Mouse (Mus musculus): Measurements from ENCODE around the gene Akr1c19. TPM values are rescaled to one million over a fixed set of nuclear protein-coding genes. Genes with fewer than 3 reads are reported as not detected.

Gene Akr1c19
- polyA plus RNA-seq (2014; fragmentation: Illumina TruSeq; extraction: RNeasy Lipid Tissue Mini Kit (QIAGEN cat#74804); ENCODE audit: low read depth, low replicate concordance): 66.1 TPM

GRCm38 (mm10) chr13:4228441-4228840 is at the start of gene Akr1c19:
Akr1c19 (plus strand) TSS chr13:4228700.

GRCm38 (mm10) chr13:4190904-4191303 is 37.6 kb upstream of the Akr1c19 start, which contains the start of gene Akr1c13:
Akr1c13 (plus strand) TSS chr13:4191150.

GRCm38 (mm10) chr13:4279284-4279683 is 50.8 kb downstream of the Akr1c19 start, which contains the start of gene Akr1c12:
Akr1c12 (minus strand) TSS chr13:4279433.

Other genes starting within 250 kb of the Akr1c19 start
- gene Akr1c14, start 179.7 kb upstream of the Akr1c19 start, polyA plus RNA-seq (2014; fragmentation: Illumina TruSeq; extraction: RNeasy Lipid Tissue Mini Kit (QIAGEN cat#74804); ENCODE audit: low read depth, low replicate concordance): 2.3 TPM
- 0.43 TPM for gene Akr1c18, start 78.0 kb upstream of the Akr1c19 start, polyA plus RNA-seq (2014; fragmentation: Illumina TruSeq; extraction: RNeasy Lipid Tissue Mini Kit (QIAGEN cat#74804); ENCODE audit: low read depth, low replicate concordance)
- 53.2 TPM for gene Akr1c13, start 37.5 kb upstream of the Akr1c19 start, polyA plus RNA-seq (2014; fragmentation: Illumina TruSeq; extraction: RNeasy Lipid Tissue Mini Kit (QIAGEN cat#74804); ENCODE audit: low read depth, low replicate concordance)
- gene Akr1c12, start 50.7 kb downstream of the Akr1c19 start, polyA plus RNA-seq (2014; fragmentation: Illumina TruSeq; extraction: RNeasy Lipid Tissue Mini Kit (QIAGEN cat#74804); ENCODE audit: low read depth, low replicate concordance): 20.9 TPM
- gene Akr1c6, start 205.6 kb downstream of the Akr1c19 start, polyA plus RNA-seq (2014; fragmentation: Illumina TruSeq; extraction: RNeasy Lipid Tissue Mini Kit (QIAGEN cat#74804); ENCODE audit: low read depth, low replicate concordance): not detected